Mouse (Mus musculus): ENCODE measurements around the gene Sirt4. TPM values are rescaled to one million over a fixed set of nuclear protein-coding genes. Genes with fewer than 3 reads are reported as not detected.
A peak's percentile ranks its signal among the peaks of the same experiment; 100 is the strongest.
"Not testable (repeated sequence)": the region's sequence is repeated elsewhere in the genome, so short reads cannot be mapped to it uniquely, and the experiment has no call there.

Gene Sirt4
- total RNA-seq, 2 experiments from 2014 or later = 20.8 to 22.6 TPM

DNA sequence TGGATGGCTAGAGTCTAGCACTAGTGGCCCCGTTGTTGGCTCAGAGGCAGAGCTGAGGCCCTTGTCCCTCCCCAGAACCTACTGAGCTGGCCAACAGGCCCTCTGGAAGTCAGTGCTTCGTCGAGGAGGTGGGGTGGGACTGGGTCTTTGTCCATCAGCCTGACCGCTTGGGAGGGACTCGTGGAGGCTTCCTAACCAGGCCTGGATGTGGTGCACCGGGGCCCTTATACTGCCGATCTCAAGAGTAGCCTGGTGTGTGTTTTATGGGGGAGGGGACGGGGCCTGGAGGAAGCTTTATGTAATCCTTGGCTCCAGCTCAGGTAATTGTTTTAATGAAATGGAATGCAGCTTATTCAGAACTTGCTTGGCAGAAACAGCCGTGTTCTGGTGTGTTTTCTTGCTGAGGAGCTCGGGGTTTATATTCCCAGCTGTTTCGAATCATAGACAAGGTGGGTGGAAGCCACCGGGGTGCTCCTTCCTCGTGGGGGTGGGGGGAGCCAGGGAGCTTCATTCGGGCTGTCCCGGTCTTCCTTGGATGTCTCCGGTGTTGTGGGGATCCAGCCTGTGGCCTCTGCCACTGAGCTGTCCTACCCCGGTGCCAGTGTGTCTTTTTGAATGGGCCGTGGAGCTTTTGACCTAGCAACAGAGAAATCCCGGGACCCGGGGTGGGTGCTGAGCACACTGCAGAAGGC is 30.5 kb upstream of the Sirt4 start:
- DNase-seq = peak in 1 of 2 experiments; percentile 59

DNA sequence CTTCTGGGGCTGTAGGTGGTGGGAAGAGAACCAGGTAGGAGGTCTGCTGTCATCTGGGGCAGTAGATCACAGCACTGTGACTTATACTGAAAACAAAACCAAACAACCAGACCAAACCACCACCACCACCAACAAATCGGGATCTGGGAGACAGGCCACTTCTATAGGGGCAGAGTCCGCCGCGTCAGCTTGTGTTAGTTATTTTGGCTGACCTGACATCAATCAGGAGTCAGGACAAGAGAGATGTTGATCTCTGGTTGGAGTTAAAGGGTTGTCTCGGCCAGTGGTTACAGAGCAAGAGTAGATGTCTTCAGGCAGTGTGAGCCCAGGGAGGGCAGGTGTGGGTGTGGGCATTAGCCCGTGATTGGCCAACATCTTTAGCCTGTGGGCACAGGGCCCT is 29.8 kb upstream of the Sirt4 start:
- DNase-seq = no peak

DNA sequence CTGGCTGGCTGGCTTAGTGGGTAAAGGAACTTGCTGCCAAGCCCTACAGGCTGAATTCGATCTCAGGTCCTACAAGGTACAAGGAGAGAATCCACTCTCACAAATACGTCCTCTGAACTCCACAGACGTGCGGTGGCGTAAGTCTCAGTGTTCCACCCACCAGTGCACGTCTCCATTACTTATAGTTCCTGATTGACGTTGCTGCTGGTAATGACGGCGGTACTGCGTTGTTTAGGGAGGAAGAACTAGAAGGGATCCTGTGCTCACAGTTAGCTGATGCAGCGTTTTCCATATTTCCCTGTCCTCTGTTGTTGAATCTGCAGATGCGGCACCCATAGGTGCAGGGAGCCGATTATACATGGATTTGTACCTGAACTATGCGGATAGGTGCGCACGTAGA is 29.2 kb upstream of the Sirt4 start:
- no peak for DNase-seq

DNA sequence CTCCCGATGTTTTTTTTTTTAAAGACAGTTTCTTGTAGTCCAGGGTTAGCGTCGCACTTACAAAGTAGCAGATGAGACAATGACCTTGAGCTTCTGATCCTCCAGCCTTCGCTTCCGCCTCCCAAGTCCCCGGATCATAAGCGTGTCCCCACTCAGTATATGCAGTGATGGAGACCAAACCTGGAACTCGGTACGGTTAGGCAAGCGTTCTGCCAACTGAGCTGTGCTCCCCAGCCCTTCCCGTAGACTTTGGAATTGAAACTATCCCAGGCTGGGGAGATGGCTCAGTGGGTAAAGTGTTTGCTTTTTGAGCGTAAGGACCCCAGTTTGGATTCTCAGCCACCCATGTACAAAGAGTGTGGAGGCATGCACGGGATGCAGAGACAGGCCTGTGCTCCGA is 28.7 kb upstream of the Sirt4 start:
- no peak for DNase-seq

DNA sequence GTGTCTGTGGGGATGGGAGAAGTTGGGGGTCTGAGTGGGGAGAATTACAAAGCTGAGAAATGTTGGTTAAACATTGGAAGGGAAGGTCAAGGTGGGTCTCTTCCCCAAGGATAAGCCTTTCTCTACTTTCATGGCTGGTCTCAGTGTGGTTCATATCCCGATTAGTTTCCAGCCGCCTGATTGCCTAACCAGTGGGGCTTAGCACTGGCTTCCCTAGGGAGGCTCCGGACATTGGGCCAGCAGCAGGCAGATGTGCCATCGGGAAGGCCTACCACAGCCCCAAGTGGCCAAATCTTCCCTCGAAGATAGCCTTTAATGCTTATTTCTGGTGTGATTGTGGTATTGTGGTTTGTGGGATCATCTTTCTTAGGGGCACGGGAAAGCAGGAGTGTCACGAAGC is 27.9 kb upstream of the Sirt4 start:
- DNase-seq = no peak

DNA sequence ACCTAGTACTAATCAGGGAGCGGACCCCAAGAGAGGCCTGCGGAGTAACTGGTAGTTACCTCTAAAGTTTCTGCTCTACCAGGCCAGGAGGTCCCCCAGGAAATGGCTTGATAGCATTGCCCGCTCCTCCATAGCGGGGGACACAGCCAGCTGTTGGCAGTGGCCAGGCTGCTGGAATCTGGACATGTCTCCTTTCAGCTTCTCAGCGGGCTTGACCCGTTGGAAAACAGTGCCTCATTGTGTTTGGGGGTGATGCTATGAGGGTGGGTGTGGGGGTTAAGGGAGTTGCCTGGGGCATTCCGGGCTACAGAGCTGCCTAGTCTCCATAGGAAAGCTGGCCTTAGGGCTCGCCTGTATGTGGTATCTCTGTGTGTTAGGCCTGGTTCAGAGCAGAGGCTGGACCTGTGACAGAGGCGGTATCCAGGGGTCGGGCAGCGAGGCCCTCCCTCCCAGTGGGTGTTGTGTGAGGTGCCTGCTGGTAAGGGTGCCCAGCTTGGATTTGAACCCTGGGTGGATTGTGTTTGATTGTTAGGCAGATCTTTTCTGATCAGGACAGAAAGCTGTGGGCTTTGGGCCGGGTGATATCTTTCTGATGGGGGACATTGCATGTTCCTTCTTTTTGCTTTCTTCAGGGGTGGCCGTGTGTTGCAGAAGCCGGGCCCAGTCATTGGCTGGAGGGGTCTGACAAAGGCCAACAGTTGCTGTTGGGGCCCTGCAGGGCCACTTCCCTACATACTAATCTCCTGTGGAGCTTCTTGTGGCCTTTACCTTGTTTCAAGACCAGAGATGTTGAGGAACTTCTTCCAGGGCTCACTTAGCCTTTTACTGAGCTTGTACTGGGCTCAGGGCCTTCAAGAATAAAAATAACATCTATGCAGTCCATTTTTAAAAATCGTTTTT is 25.5 kb upstream of the Sirt4 start:
- DNase-seq = no peak

DNA sequence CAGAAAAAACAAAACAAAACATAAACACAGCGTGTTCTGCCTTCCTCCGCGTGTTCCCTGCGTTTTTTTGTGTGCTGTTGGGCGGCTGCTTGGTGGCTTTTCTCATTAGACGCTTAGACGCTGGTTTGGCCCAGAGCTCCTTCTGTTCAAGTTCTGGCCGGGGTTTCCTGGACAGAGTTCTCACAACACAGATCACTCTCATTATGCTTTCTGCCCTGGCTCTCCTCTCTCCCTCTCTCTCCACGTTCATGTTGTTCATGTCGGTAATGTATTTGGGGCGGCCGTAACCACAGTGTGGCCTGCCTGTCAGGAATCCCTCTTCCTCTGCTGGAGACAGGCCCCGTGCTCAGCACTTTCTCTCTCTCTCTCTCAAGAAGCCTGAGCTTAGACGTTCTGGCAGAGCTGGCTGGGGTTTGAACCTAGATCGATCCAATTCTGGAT is 24.8 kb upstream of the Sirt4 start:
- no peak for DNase-seq

DNA sequence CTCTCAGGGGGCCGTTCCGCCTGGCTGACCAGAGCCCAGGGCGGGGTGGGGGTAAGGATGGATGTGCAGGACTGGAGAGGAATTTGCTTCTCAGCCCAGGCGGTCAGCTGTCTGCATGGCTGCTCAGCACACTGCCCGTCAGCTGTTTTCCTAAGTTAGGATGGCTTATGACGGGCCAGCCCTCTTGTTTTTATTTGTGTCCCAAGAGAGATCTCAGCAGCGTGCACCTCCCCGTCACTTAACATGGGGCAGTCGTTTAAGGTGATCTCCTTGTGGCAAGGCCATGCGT is 24.3 kb upstream of the Sirt4 start:
- no peak for DNase-seq

DNA sequence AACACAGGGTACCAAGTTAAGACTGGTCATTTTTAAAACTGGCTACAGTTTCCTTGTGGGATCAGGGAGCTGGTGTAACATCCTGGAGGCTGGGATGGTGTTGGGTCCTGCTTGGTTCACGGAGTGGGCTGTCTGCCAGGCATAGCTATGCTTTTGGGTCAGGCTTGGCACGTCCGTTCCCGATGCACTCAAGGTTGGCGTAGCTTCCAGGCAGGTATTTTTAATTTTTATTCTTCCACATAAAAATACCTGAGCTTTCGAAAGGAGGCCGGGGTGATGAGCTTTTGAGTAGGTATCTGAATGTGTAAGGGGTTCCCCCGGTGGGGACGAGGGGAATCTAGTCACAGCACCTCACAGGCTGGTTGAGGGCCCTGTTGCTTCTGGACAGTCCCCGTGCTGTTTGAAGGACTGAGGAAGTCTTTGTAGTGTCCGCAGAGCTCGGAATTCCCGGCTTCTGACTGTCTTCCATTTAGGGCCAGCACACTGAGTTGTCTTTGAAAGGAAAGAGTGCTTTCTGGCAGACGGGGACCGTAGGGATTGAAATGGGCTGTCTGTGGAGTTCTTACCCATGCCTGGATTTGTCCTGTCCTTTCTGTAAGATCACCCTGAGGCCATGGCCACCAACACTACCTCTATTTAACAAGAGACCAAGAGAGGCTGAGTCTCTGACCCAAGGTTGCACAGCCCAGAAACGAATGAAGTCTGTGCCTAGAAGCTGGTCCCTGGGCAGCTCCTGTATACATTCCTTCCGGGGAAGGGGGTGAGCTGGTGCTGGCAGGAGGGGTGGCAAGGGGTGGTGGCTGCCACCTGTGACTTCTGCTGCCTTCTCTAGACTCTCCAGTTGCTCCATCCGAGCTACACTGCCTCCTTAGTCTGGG is 23.7 kb upstream of the Sirt4 start:
- peak; percentile 70 to 76 for DNase-seq

DNA sequence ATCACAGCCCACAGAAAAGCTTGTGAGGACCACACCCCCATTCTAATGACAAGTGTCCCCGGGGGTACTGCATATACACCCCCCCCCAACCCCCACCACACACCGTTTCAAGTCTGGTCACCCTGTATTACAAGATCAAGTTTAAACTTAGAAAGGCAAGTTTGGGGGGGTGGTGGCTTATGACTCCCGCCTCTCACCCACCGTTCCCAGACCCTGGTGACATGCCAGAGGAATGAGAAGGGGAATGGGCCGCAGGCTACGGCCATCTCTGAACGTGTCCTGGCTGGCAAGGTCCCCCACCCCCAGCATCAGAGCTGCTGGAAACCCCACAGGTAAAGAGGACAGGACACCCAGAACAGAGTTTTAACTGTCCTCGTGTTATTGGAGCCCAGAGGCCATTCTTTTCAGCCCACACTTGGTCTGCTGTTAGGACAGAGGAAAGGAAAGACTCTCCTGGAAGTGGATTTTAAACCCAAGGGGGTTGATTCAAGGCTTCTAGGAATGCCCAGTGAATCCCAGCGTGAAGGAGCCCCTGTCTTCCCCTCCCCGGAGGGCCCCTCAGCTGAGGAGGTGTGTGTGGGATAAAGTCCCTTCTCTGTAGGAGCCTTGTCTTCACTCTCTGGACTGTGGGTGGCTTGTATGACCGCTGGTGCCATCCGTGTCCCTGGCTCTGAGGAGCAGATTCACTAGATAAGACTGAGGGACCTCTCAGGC is 22.9 kb upstream of the Sirt4 start:
- DNase-seq = no peak

DNA sequence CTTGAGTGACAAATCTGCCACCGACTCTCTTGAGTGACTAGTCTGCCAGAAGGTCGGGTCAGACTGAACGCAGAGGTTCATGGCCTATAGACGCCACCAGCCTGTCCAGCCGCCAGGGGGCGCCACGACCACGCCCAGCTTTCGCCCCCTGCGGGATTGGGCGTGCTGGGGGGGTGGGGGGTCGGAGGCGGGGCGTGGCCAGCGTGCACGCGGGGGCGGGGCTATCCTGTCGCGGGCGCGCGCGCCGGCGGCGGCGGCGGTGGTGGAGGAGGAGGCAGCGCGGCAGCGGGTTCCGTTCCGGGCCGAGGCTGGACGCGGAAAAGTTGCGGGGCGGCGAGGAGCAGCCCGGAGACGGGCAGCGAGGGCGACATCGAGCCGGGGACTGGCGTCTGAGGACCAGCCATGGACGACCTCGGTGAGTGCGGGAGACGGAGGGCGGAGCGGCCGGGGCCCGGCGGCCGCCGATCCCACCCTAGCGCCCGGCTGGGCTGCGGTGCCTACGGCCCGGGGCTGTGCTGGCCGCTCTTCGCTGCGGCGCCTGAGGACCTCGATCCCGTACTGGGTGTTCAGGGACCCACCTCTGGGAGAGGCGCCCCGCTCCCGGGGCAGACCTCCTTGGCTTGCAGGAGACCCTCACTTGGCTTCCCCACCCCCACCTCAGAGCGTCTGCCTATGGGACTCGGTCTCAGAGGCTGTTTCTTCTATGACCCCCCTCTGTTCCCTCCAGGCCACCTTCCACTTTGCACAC is 22.1 kb upstream of the Sirt4 start, which contains the start of gene Pxn:
Gene Pxn, plus strand, starts transcription at position 223 of the 748 bp plus-strand sequence.
- peak; percentile 97 for DNase-seq

DNA sequence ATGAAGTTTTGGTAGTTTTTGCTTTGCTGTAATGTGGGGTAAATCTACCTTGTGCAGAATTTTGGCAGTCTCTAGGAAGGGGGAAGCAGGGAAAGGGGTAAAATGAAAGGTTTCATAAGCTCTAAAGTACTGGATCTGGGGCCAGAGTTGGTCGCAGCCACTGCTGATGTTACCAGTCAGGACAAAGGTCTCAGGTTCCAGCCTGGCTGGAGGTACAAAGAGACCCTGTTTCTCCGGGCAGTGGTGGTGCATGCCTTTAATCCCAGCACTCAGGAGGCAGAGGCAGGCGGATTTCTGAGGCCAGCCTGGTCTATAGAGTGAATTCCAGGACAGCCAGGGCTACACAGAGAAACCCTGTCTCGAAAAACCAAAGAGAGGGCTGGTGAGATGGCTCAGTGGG is 21.1 kb upstream of the Sirt4 start:
- DNase-seq = not testable (repeated sequence)

DNA sequence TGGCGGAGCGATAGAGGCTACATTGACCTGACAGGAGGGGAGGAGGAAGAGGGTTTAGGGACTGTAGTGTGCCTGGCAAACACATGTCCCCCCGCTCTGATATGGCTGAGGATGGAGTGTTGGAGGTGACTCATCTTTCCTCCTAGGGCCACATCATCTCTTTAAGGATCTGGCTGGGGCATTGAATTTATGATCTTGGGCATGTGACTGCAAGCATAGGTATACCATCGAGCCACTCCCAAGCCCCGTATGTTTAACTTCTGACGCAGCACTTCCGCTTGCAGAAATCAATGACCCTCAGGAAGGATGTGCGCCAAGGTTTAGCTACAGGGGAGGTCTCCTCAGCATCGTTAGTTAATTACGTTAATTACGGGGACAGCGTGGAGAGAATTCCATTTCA is 18.5 kb upstream of the Sirt4 start:
- DNase-seq = no peak

DNA sequence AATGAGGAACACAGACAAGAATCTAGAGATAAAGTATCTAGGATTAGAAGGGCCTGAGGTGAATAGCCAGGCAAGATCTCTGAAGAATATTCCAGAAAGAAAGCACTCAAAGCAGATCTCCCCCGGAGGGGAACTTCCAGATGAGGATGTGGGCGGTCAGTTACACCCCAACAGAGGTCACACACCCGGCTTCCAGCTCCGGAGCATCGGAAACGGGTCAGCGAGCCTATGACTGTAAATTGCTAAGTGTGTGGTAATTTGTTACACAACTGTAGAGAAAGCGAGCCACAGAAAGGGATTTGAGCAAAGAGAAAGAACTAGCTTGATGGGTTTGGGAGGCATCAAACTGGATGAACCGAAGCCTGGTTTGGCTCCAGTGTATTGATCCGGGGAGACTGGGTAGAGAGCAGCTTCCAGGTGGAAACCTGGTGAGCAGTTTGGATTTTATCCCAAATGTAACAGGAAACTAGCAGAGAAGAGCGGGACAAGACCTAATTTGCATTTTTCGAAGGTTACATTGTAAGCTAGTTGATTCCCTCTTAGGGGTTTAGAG is 15.9 kb upstream of the Sirt4 start:
- peak in 1 of 2 experiments; percentile 43 for DNase-seq

DNA sequence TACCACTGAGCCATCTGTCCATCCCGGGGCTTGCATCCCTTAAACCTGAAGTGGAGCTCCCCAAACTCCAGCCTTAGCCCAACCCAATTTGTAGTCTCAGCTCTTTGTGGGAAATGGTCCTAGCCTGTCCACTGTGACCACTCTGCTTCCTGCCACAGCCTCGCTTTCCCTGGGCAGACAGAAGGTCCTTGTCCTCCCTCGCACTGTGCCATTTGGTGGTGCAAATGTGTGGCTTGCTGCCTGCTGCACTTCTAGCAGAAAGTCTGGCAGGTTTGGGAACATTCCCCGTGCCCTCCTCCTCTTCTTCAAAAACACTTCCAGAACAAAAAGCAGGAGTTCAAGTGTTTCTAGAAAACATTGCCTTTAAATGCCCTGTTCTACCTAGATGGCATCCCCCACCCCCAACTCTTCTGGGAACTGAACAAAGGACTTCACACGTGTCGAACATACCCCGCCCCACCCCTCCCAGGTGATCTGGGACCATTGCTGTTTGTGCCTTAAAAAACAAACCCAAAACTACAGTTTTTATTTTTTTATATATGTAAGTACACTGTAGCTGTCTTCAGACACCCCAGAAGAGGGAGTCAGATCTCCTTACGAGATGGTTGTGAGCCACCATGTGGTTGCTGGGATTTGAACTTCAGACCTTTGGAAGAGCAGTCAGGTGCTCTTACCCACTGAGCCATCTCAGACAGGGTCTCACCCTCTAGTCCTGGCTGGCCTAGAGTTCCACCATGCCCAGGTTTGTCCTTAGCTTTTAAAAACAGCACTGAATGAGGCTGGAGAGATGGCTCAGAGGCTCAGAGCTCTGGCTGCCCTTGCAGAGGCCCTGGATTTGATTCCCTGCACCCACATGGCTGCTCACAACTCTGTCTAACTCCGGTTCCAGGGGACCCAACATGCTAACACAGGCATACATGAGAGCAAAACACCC is 14.0 kb upstream of the Sirt4 start:
- no peak for DNase-seq

DNA sequence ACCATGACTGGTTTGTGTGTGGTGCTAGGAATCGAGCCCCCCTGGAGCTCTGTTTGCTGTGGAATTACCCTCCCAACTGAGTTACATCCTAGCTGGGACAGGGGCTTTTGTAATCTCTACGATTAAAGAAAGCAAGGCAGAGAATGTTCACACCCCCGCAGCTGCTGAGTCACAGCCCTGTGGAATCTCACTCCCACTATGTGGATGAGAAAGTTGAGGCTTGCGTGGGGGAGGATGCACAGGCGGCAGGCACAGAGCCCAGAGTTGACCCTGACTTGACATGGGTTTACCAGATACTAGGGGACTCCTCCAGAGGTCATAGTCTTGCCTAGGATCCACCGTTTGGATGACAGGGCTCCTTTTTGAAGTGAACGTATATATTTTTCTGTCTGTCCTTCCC is 12.5 kb upstream of the Sirt4 start:
- DNase-seq = no peak

DNA sequence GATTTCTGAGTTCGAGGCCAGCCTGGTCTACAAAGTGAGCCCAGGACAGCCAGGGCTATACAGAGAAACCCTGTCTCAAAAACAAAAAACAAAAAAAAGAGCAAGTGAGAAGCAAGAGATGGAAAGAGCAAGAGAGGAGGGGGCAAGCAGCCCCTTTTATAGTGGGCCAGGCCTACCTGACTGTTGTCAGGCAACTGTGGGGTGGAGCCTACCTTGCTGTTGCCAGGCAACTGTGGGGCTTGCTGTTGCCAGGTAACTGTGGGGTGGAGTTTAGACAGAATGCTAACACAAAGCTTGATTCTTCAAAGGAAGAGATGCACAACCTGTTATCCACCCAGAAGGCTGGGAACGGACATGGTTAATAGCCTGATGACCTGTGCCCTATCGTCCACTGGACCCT is 11.1 kb upstream of the Sirt4 start:
- not testable (repeated sequence) for DNase-seq

DNA sequence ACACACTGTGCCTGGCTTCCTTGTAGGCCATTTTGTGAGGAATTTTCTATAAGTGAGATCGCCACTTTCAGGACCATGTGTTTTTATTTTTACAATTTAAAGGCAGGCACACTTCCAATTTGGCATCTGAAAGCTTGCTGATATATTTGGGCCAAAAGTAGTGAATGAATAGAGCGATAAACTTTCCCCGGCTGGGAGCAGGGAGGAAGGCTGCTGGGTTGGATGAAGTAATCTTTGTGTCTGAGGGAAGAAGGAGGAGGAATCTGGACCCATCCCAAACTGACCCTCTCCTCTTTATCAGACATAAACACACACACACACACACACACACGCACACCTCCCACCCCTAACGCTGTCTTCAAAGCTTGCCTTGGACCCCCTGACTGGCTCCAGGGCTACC is 8.9 kb upstream of the Sirt4 start:
- DNase-seq = no peak

DNA sequence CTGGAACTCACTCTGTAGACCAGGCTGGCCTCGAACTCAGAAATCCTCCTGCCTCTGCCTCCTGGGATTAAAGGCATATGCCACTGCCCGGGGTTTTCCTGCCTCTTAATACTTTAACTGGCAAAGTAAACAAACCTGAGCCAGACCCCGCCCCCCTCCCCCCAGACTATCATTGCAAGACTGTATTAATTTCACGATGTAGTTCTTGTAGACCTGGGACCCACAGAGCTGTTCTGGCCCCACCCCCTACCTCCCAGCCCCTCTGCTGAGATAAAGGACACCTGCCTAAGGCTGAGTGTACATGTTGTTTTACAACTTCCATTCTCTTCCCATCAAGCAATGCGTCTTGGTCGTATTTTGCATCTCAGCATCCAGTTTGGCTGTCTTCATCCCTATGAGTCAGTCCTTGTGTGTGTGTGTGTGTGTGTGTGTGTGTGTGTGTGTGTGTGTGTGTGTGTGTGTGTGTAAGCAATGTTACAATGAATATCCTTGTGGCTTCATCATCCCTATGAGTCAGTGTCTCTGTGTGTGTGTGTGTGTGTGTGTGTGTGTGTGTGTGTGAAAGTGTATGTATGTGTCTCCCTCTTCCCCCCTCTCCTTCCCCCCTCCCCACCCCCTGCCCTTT is 8.3 kb upstream of the Sirt4 start:
- DNase-seq = peak; percentile 36 to 72

Data from adrenal gland, postnatal 36 days (tissue).